Mouse (Mus musculus) neural tube, embryonic 13.5 days (tissue): ENCODE results near the gene Patj. TPM values are rescaled to one million over a fixed set of nuclear protein-coding genes. Genes with fewer than 3 reads are reported as not detected.
A peak's percentile ranks its signal among the peaks of the same experiment; 100 is the strongest.

Experiments used
- ATAC-seq: fragments of 200-750 bp; cut with Nextera tagmentation; 2 replicates; pipeline ENCODE4 v1.8.0; 2017; ENCODE audit warnings: low read depth, mild to moderate bottlenecking, moderate TSS enrichment, moderate library complexity
- H3K27ac ChIP-seq: fragments of 300-500 bp; sonication (generic); replicated peaks from 2 replicates; pipeline ENCODE4 v1.5.1; 2015; ENCODE audit warnings: moderate library complexity, mild to moderate bottlenecking, inconsistent platforms
- H3K27me3 ChIP-seq: fragments of 300-500 bp; sonication (generic); 2 replicates; pipeline ENCODE4 v1.6.1; 2015; ENCODE audit warnings: mild to moderate bottlenecking, inconsistent platforms
- H3K36me3 ChIP-seq: fragments of 300-500 bp; sonication (generic); 2 replicates; pipeline ENCODE4 v1.6.1; 2015; ENCODE audit warnings: mild to moderate bottlenecking, inconsistent platforms
- H3K4me1 ChIP-seq: fragments of 300-500 bp; sonication (generic); replicated peaks from 2 replicates; pipeline ENCODE4 v1.6.1; 2015; ENCODE audit warnings: inconsistent platforms
- H3K4me2 ChIP-seq: fragments of 300-500 bp; sonication (generic); 2 replicates; pipeline ENCODE4 v1.6.1; 2015; ENCODE audit warnings: inconsistent platforms, mild to moderate bottlenecking, moderate library complexity
- H3K4me3 ChIP-seq: fragments of 300-500 bp; sonication (generic); 2 replicates; pipeline ENCODE4 v1.5.1; 2015; ENCODE audit warnings: mild to moderate bottlenecking, inconsistent platforms
- H3K9ac ChIP-seq: fragments of 300-500 bp; sonication (generic); 2 replicates; pipeline ENCODE4 v1.6.1; 2015; ENCODE audit warnings: moderate library complexity, mild to moderate bottlenecking, inconsistent platforms
- H3K9me3 ChIP-seq: fragments of 300-500 bp; sonication (generic); 2 replicates; pipeline ENCODE4 v1.6.1; 2016; ENCODE audit warnings: inconsistent platforms
- WGBS: fragments of 180-500 bp; shearing (Covaris S2); methylation state at CpG from one replicate; pipeline ENCODE4 v1.1.7; 2015; 5-methylcytosine and 5-hydroxymethylcytosine counted together
- polyA plus RNA-seq: library from polyadenylated mRNA; unstranded; fragments of >200 nt; fragmentation: Nextera tagmentation; extraction: Ambion mirVana; gene quantifications from 2 replicates; pipeline ENCODE4 v1.2.1, GENCODE M21; 2015

The Patj gene
- 4.5 and 4.8 TPM in 2 replicates for polyA plus RNA-seq

GRCm38 (mm10) chr4:98395690-98396437 is at the start of gene Patj:
Gene Patj (plus strand): TSS chr4:98395785.
- Histone ChIP-seq H3K4me3 (peak within 1 kb of the TSS; percentile 89), H3K9me3 (no peaks in the 10 kb centered on the region), H3K4me2 (peak within 1 kb of the TSS; percentile 89), H3K27ac (peak within 1 kb of the TSS; percentile 87), H3K9ac (peak within 1 kb of the TSS; percentile 99), H3K36me3 (no peaks in the 10 kb centered on the region), H3K4me1 (peaks cover 6% of the 10 kb centered on the region; the same call in 1 of the 2 replicates), H3K27me3 (no peaks in the 10 kb centered on the region)
- WGBS = 1% methylated on average over 65 of the region's 73 CpGs
- ATAC-seq = peak; percentile 90

DNA sequence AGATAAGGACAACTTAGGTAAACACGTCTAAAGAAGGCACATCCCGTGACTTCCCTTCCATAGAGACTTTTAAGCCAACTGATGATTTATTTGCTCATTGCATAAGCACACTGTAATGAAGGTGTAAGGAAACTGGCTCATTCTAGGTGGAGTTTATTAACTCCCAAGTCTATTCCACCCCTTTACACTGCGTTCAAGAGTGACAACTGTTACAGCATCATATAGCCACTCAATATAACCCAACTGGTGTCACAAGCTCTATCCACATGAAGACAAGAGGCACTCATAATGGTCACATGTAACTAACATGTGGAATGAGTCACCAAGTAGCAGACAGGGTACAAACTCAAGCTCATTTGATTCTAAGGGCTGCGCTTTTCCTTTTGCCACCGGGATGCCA is 47.0 kb upstream of the Patj start:
- Histone ChIP-seq H3K9ac (no peak overlapping the region), H3K4me3 (no peak overlapping the region), H3K4me2 (no peak overlapping the region), H3K4me1 (no peaks in the 10 kb centered on the region; the same call in 1 of the 2 replicates), H3K9me3 (peaks cover 4% of the 10 kb centered on the region; the same call in 1 of the 2 replicates), H3K27me3 (no peaks in the 10 kb centered on the region), H3K27ac (no peak overlapping the region), H3K36me3 (0 out of 2 replicates have a peak, but pooled peaks cover 6% of the 10 kb centered on the region)
- 85% methylated on average over 5 of the region's 5 CpGs for WGBS
- ATAC-seq = no peak

GRCm38 (mm10) chr4:98358034-98358809 is 37.4 kb upstream of the Patj start:
- 83% methylated on average over 9 of the region's 9 CpGs for WGBS
- peaks cover 53% of the 10 kb centered on the region for H3K36me3 ChIP-seq
- no peak for ATAC-seq
- no peak overlapping the region for H3K27ac ChIP-seq
- H3K4me1 ChIP-seq = no peaks in the 10 kb centered on the region
- H3K9me3 ChIP-seq = no peaks in the 10 kb centered on the region
- H3K9ac ChIP-seq = no peak overlapping the region
- H3K27me3 ChIP-seq = no peaks in the 10 kb centered on the region
- no peak overlapping the region for H3K4me2 ChIP-seq
- H3K4me3 ChIP-seq = no peak overlapping the region

GRCm38 (mm10) chr4:98375401-98375800 is 20.2 kb upstream of the Patj start:
- H3K9ac ChIP-seq = no peak overlapping the region
- no peak overlapping the region for H3K4me2 ChIP-seq
- no peak overlapping the region for H3K4me3 ChIP-seq
- no peaks in the 10 kb centered on the region for H3K4me1 ChIP-seq
- no peaks in the 10 kb centered on the region for H3K9me3 ChIP-seq
- no peak for ATAC-seq
- H3K27me3 ChIP-seq = no peaks in the 10 kb centered on the region
- 63% methylated on average over 4 of the region's 4 CpGs for WGBS
- H3K27ac ChIP-seq = no peak overlapping the region
- peaks cover 12% of the 10 kb centered on the region for H3K36me3 ChIP-seq

DNA sequence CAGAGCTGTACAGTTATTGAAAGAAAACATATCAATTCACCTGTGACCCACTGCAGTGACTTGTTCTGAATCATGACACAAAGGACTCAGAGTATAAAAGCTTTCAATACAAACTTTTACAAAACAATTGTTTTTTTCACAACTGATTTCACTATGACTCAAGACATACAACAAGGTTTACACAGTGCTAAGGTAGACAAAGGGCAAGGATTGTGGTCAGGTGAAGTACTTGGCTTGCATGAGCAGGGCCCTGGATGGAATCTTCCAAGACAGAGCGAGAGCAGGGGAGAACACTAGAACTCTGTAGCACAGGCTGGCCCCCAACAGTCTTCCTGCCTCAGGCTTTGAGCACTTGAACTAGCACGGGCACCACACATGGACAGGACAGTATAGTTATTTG is 18.6 kb upstream of the Patj start:
- Histone ChIP-seq H3K4me2 (no peak overlapping the region), H3K9me3 (no peaks in the 10 kb centered on the region), H3K27ac (no peak overlapping the region), H3K4me1 (peaks cover 7% of the 10 kb centered on the region), H3K9ac (no peak overlapping the region), H3K27me3 (no peaks in the 10 kb centered on the region), H3K36me3 (peaks cover 12% of the 10 kb centered on the region), H3K4me3 (no peak overlapping the region)
- ATAC-seq = no peak
- 98% methylated on average over 2 of the region's 2 CpGs for WGBS

DNA sequence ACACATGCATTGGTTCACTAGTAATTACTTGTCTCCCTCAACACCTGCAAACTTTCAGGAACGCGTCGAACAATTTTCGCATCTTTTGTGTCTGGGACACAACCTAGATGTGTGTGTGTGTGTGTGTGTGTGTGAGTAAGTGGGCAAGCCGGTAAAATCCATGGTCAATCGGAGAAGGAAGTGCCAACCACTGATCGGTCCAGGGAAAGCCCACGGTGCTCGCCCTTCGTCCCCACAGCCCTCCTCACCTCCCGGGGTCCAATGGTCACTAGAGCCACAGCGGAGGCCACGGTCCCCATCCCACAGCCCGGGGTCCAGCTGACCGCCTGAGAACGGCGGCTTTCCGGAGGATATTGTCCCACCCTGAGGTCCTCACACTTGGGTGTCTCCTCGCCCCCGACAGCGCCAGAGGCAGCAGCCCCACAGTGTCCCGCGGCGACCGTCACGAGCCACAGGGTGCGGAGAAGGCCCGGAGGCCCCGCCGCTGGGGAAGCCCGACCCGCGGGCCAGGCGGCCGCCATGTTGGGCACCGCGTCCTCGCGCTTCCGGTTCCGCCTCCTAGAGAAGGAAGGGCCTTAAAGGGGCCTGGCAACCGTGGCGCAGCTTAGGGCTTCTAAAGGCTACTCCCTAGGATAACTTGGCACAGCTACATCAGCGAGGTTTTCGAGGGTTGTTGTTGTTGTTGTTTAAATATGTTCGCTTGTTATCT is 12.7 kb upstream of the Patj start, which contains the start of gene Tm2d1:
Gene Tm2d1, minus strand, starts transcription at position 591 of the 709 bp plus-strand sequence.
- Histone ChIP-seq H3K27me3 (no peaks in the 10 kb centered on the region), H3K9ac (peak within 1 kb of the TSS; percentile 95), H3K4me1 (peaks cover 15% of the 10 kb centered on the region), H3K4me2 (peak within 1 kb of the TSS; percentile 62), H3K4me3 (peak within 1 kb of the TSS; percentile 90), H3K27ac (peak within 1 kb of the TSS; percentile 74), H3K36me3 (peaks cover 8% of the 10 kb centered on the region; the same call in 1 of the 2 replicates), H3K9me3 (no peaks in the 10 kb centered on the region)
- ATAC-seq = peak; percentile 95
- under 1% methylated on average over 46 of the region's 46 CpGs for WGBS

DNA sequence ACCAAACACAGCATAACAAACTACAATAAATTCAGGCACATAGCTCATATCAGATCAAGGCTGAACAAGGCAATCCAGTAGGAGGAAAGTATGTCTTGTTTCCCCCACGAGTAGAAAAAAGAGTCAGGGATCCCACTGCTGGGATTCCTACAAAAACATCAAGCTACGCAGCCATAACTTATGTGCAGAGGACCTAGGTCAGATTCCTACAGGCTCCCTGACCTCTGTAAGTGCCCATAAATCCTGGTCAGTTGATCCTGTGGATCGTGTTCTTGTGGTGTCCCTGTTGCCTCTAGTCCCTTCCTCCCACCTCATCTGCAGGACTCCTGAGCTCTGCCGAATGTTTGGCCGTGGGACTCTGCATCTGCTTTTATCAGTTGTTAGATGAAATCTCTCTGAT is 10.5 kb upstream of the Patj start:
- WGBS = 60% methylated on average over 5 of the region's 5 CpGs
- Histone ChIP-seq H3K9me3 (no peaks in the 10 kb centered on the region), H3K4me3 (no peak overlapping the region), H3K9ac (no peak overlapping the region), H3K27me3 (no peaks in the 10 kb centered on the region), H3K36me3 (no peaks in the 10 kb centered on the region), H3K4me1 (peaks cover 15% of the 10 kb centered on the region), H3K4me2 (no peak overlapping the region), H3K27ac (no peak overlapping the region)
- ATAC-seq = no peak

- H3K4me1 ChIP-seq = peaks cover 6% of the 10 kb centered on the region; the same call in 1 of the 2 replicates
- WGBS = 3% methylated on average over 7 of the region's 7 CpGs
- peak overlapping the region; percentile 89 for H3K4me2 ChIP-seq
- H3K27ac ChIP-seq = peak overlapping the region; percentile 87
- H3K9me3 ChIP-seq = no peaks in the 10 kb centered on the region
- no peaks in the 10 kb centered on the region for H3K27me3 ChIP-seq
- H3K9ac ChIP-seq = peak overlapping the region; percentile 99
- no peaks in the 10 kb centered on the region for H3K36me3 ChIP-seq
- H3K4me3 ChIP-seq = peak overlapping the region; percentile 89
- ATAC-seq = no peak
These were observed 267 bp upstream of the Patj start for GRCm38 (mm10) chr4:98395346-98395689.

DNA sequence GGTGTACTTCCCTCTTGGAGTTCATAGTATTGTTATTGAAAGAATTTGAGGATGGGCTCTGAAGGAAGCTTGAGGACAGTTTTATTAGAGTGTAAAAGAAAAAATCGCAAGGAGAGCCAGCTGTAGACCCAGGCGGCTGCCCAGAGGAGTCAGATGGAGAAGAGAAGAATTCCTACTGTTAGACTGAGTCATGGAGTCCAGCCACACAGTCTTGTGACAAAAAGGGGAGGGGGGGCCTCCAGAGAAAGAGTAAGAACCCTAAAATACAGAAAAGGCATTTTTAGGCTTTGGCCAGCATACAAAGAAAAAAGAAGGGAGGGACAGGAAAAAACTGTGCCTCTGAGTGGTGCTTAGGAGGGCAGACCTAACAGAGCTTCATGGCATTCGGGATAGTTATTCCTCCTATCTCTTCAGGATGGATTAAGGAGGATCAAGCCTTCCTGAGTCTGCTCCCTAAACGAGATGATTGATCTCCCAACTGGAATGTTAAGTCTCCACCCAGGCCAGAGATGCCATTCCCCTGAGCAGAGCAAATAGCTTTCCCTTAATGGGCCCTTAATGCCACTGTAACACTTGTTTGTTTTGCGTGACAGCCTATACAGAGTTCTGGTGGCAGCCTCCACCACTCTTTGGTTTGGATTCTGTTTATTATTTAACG is 5.5 kb downstream of the Patj start:
- 41% methylated on average over 6 of the region's 6 CpGs for WGBS
- no peak for ATAC-seq
- H3K4me1 ChIP-seq = no peaks in the 10 kb centered on the region

GRCm38 (mm10) chr4:98401584-98401962 is 6.0 kb downstream of the Patj start:
- no peak overlapping the region for H3K4me3 ChIP-seq
- no peak overlapping the region for H3K9ac ChIP-seq
- no peaks in the 10 kb centered on the region for H3K36me3 ChIP-seq
- H3K27ac ChIP-seq = no peak overlapping the region
- H3K9me3 ChIP-seq = no peaks in the 10 kb centered on the region
- 76% methylated on average over 2 of the region's 2 CpGs for WGBS
- H3K4me1 ChIP-seq = no peaks in the 10 kb centered on the region
- no peaks in the 10 kb centered on the region for H3K27me3 ChIP-seq
- H3K4me2 ChIP-seq = no peak overlapping the region
- ATAC-seq = no peak

More for the DNA sequence above, 5.5 kb downstream of the Patj start:
- no peaks in the 10 kb centered on the region for H3K27me3 ChIP-seq
- no peak overlapping the region for H3K4me2 ChIP-seq
- H3K9ac ChIP-seq = no peak overlapping the region
- no peaks in the 10 kb centered on the region for H3K36me3 ChIP-seq
- no peak overlapping the region for H3K27ac ChIP-seq
- H3K9me3 ChIP-seq = no peaks in the 10 kb centered on the region
- H3K4me3 ChIP-seq = no peak overlapping the region

- Histone ChIP-seq H3K9ac (no peak overlapping the region), H3K4me2 (no peak overlapping the region), H3K27ac (no peak overlapping the region), H3K27me3 (no peaks in the 10 kb centered on the region), H3K4me1 (no peaks in the 10 kb centered on the region), H3K9me3 (no peaks in the 10 kb centered on the region), H3K4me3 (no peak overlapping the region), H3K36me3 (no peaks in the 10 kb centered on the region)
- ATAC-seq = no peak
- WGBS = 76% methylated on average over 4 of the region's 4 CpGs
These were observed 7.9 kb downstream of the Patj start for GRCm38 (mm10) chr4:98403492-98403891.
